Mouse (Mus musculus): ENCODE measurements at regions not wholly inside any gene's neighbourhood (a gene's known extent, or its start where the extent isn't known, plus 50 kb on each side); places are given as distances from the start of the nearest gene placed in this dataset.

DNA sequence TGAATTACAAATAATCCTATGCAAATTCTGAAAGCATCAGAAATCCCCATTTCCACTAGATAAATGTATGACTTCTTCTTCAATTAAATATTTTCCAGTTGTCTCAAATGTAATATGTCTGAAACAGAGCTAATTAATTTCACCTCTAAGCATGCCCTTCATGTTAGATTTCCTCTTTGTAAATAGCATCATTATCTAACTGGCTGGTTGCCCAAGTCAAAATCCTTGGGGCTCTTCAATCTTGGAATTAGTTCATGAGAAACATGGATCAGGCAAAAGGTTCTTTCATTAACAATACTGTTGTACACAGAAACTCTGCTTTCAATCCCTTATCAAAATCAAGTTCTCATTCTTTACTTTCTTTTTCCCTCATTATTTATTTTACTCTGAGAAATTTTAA lies 4382.9 kb upstream of the Gm7489 start:
- no peak for TF ChIP-seq CTCF (IDR thresholded peaks at IDR 0.05; ENCODE audit: borderline replicate concordance, insufficient read depth, low read depth, low read length)
- no peak for TF ChIP-seq POLR2A (IDR thresholded peaks at IDR 0.05; ENCODE audit: borderline replicate concordance, insufficient read depth, low read length)

Data from cerebellum, adult 2 months (tissue).